Mouse (Mus musculus) embryonic facial prominence, embryonic 11.5 days (tissue): Measurements from ENCODE around the gene Ank2. TPM values are rescaled to one million over a fixed set of nuclear protein-coding genes. Genes with fewer than 3 reads are reported as not detected.

Source experiments
- ATAC-seq: fragments of 200-750 bp; cut with Nextera tagmentation; replicated peaks from 2 replicates; pipeline ENCODE4 v1.8.0; 2017; ENCODE audit warnings: low read depth; ENCODE audit not compliant: insufficient number of reproducible peaks, low FRiP score, low TSS enrichment
- DNase-seq: peaks from one replicate; pipeline ENCODE4 v3.0.0-alpha.2; 2015; ENCODE audit warnings: low spot score
- H3K27ac ChIP-seq: fragments of 300-500 bp; sonication (generic); replicated peaks from 2 replicates; pipeline ENCODE4 v1.5.1; 2014; ENCODE audit warnings: mild to moderate bottlenecking, low read depth, low read length, control low read depth
- H3K27me3 ChIP-seq: fragments of 300-500 bp; sonication (generic); 2 replicates; pipeline ENCODE4 v1.6.1; 2014; ENCODE audit warnings: mild to moderate bottlenecking, low read length, moderate library complexity, mixed read lengths; ENCODE audit not compliant: control insufficient read depth, insufficient read depth
- H3K36me3 ChIP-seq: fragments of 300-500 bp; sonication (generic); replicated peaks from 2 replicates; pipeline ENCODE4 v1.6.1; 2014; ENCODE audit warnings: low read depth, mild to moderate bottlenecking, low read length, moderate library complexity, mixed read lengths; ENCODE audit not compliant: control insufficient read depth, insufficient read depth
- H3K4me1 ChIP-seq: fragments of 300-500 bp; sonication (generic); 2 replicates; pipeline ENCODE4 v1.6.1; 2014; ENCODE audit warnings: low read length, mixed read lengths; ENCODE audit not compliant: control insufficient read depth, insufficient read depth
- H3K4me2 ChIP-seq: fragments of 300-500 bp; sonication (generic); 2 replicates; pipeline ENCODE4 v1.6.1; 2014; ENCODE audit warnings: low read depth, mild to moderate bottlenecking, control low read depth, low read length, moderate library complexity
- H3K4me3 ChIP-seq: fragments of 300-500 bp; sonication (generic); 2 replicates; pipeline ENCODE4 v1.5.1; 2014; ENCODE audit warnings: low read depth, low read length, control low read depth
- H3K9ac ChIP-seq: fragments of 300-500 bp; sonication (generic); replicated peaks from 2 replicates; pipeline ENCODE4 v1.6.1; 2014; ENCODE audit warnings: mild to moderate bottlenecking, control low read depth, low read length
- H3K9me3 ChIP-seq: fragments of 300-500 bp; sonication (generic); replicated peaks from 2 replicates; pipeline ENCODE4 v1.6.1; 2016; ENCODE audit warnings: mild to moderate bottlenecking, low read length, inconsistent platforms, mixed read lengths; ENCODE audit not compliant: control insufficient read depth
- WGBS: fragments of 180-500 bp; shearing (Covaris S2); extraction: QIAGEN DNeasy Blood & Tissue Kit; methylation state at CpG from one replicate; pipeline ENCODE4 v1.1.7; 2014; 5-methylcytosine and 5-hydroxymethylcytosine counted together
- polyA plus RNA-seq: library from polyadenylated mRNA; unstranded; fragments of >200 nt; fragmentation: Nextera tagmentation; extraction: Ambion mirVana; gene quantifications from 2 replicates; pipeline ENCODE4 v1.2.1, GENCODE M21; 2014

Gene Ank2
- polyA plus RNA-seq, 1 experiment from 2014 or later = 26.1 TPM

GRCm38 (mm10) chr3:127188789-127189128 is 310.4 kb downstream of the Ank2 start:
- H3K36me3 ChIP-seq = no peaks in the 10 kb centered on the region
- DNase-seq (no peak), ATAC-seq (no peak)
- H3K27me3 ChIP-seq = no peaks in the 10 kb centered on the region
- H3K4me3 ChIP-seq = no peak overlapping the region
- no peak overlapping the region for H3K9ac ChIP-seq
- H3K4me2 ChIP-seq = no peak overlapping the region
- no peaks in the 10 kb centered on the region for H3K4me1 ChIP-seq
- H3K9me3 ChIP-seq = no peaks in the 10 kb centered on the region
- WGBS = 90% methylated on average over 5 of the region's 5 CpGs
- no peak overlapping the region for H3K27ac ChIP-seq

GRCm38 (mm10) chr3:127188086-127188788 is 310.9 kb downstream of the Ank2 start:
- Histone ChIP-seq H3K9ac (no peak overlapping the region), H3K36me3 (no peaks in the 10 kb centered on the region), H3K9me3 (no peaks in the 10 kb centered on the region), H3K4me1 (no peaks in the 10 kb centered on the region), H3K4me3 (no peak overlapping the region), H3K27me3 (no peaks in the 10 kb centered on the region), H3K27ac (no peak overlapping the region), H3K4me2 (no peak overlapping the region)
- ATAC-seq (no peak), DNase-seq (no peak)
- WGBS = 88% methylated on average over 5 of the region's 5 CpGs

- Histone ChIP-seq H3K9ac (no peak overlapping the region), H3K4me2 (no peak overlapping the region), H3K27ac (no peak overlapping the region), H3K27me3 (no peaks in the 10 kb centered on the region), H3K4me1 (no peaks in the 10 kb centered on the region), H3K4me3 (no peak overlapping the region), H3K36me3 (no peaks in the 10 kb centered on the region), H3K9me3 (no peaks in the 10 kb centered on the region)
- no peak for ATAC-seq
- no peak for DNase-seq
- 88% methylated on average over 2 of the region's 2 CpGs for WGBS
Observed at GRCm38 (mm10) chr3:127187081-127187480, 312.1 kb downstream of the Ank2 start.

GRCm38 (mm10) chr3:127186239-127186638 is 312.9 kb downstream of the Ank2 start:
- Histone ChIP-seq H3K4me3 (no peak overlapping the region), H3K36me3 (no peaks in the 10 kb centered on the region), H3K4me1 (no peaks in the 10 kb centered on the region), H3K9me3 (no peaks in the 10 kb centered on the region), H3K27ac (no peak overlapping the region), H3K27me3 (no peaks in the 10 kb centered on the region), H3K4me2 (no peak overlapping the region), H3K9ac (no peak overlapping the region)
- 93% methylated on average over 3 of the region's 3 CpGs for WGBS
- DNase-seq (no peak), ATAC-seq (no peak)

GRCm38 (mm10) chr3:127183998-127184753 is 315.0 kb downstream of the Ank2 start:
- Histone ChIP-seq H3K36me3 (no peaks in the 10 kb centered on the region), H3K9me3 (no peaks in the 10 kb centered on the region), H3K27ac (no peak overlapping the region), H3K4me3 (no peak overlapping the region), H3K27me3 (no peaks in the 10 kb centered on the region), H3K4me2 (no peak overlapping the region), H3K4me1 (no peaks in the 10 kb centered on the region), H3K9ac (no peak overlapping the region)
- 21% methylated on average over 5 of the region's 5 CpGs for WGBS
- DNase-seq (peak; percentile 77), ATAC-seq (no peak)

- Histone ChIP-seq H3K9me3 (no peaks in the 10 kb centered on the region), H3K4me1 (no peaks in the 10 kb centered on the region), H3K27me3 (no peaks in the 10 kb centered on the region), H3K9ac (no peak overlapping the region), H3K4me2 (no peak overlapping the region), H3K4me3 (no peak overlapping the region), H3K27ac (no peak overlapping the region), H3K36me3 (no peaks in the 10 kb centered on the region)
- no peak for DNase-seq
- ATAC-seq = no peak
- WGBS = 80% methylated on average over 2 of the region's 2 CpGs
Observed at GRCm38 (mm10) chr3:127172697-127173096, 326.5 kb downstream of the Ank2 start.

GRCm38 (mm10) chr3:127170246-127170645 is 328.9 kb downstream of the Ank2 start:
- H3K4me3 ChIP-seq = no peak overlapping the region
- no peak overlapping the region for H3K4me2 ChIP-seq
- H3K27me3 ChIP-seq = no peaks in the 10 kb centered on the region
- no peak overlapping the region for H3K27ac ChIP-seq
- 87% methylated on average over 12 of the region's 12 CpGs for WGBS
- no peaks in the 10 kb centered on the region for H3K36me3 ChIP-seq
- no peaks in the 10 kb centered on the region for H3K9me3 ChIP-seq
- no peaks in the 10 kb centered on the region for H3K4me1 ChIP-seq
- ATAC-seq (no peak), DNase-seq (no peak)
- H3K9ac ChIP-seq = no peak overlapping the region

- H3K9me3 ChIP-seq = no peaks in the 10 kb centered on the region
- H3K4me3 ChIP-seq = no peak overlapping the region
- H3K4me2 ChIP-seq = no peak overlapping the region
- no peaks in the 10 kb centered on the region for H3K27me3 ChIP-seq
- DNase-seq (no peak), ATAC-seq (no peak)
- H3K36me3 ChIP-seq = no peaks in the 10 kb centered on the region
- 80% methylated on average over 1 of the region's 1 CpGs for WGBS
- H3K9ac ChIP-seq = no peak overlapping the region
- H3K27ac ChIP-seq = no peak overlapping the region
- no peaks in the 10 kb centered on the region for H3K4me1 ChIP-seq
Observed at GRCm38 (mm10) chr3:127169114-127169513, 330.0 kb downstream of the Ank2 start.
